Mouse (Mus musculus) heart, adult 2 months (tissue): ENCODE measurements around the gene Pid1. TPM values are rescaled to one million over a fixed set of nuclear protein-coding genes. Genes with fewer than 3 reads are reported as not detected.

Experiments
- DNase-seq, 2 experiments: peaks; one replicate each; pipeline ENCODE4 v3.0.0; 2021
- H3K27ac ChIP-seq: fragments of 200-600 bp; 2 replicates; pipeline ENCODE4 v1.8.1; 2022
- H3K27me3 ChIP-seq: fragments of 200-500 bp; 2 replicates; pipeline ENCODE4 v1.6.1; 2012; ENCODE audit warnings: mild to moderate bottlenecking, low read length, inconsistent platforms, mixed read lengths; ENCODE audit not compliant: control insufficient read depth, insufficient read depth
- H3K36me3 ChIP-seq: fragments of 200-500 bp; 2 replicates; pipeline ENCODE4 v1.6.1; 2012; ENCODE audit warnings: low read length, inconsistent platforms; ENCODE audit not compliant: control insufficient read depth, insufficient read depth
- H3K4me1 ChIP-seq: fragments of 200-500 bp; 2 replicates; pipeline ENCODE4 v1.6.1; 2011; ENCODE audit warnings: low read length; ENCODE audit not compliant: control insufficient read depth, insufficient read depth
- H3K4me3 ChIP-seq: fragments of 200-600 bp; 2 replicates; pipeline ENCODE4 v1.8.1; 2022
- H3K79me2 ChIP-seq: fragments of 200-500 bp; replicated peaks from 2 replicates; pipeline ENCODE4 v1.6.1; 2012; ENCODE audit warnings: mild to moderate bottlenecking, inconsistent platforms, low read length, moderate library complexity, mixed read lengths; ENCODE audit not compliant: control insufficient read depth, insufficient read depth
- H3K9ac ChIP-seq: fragments of 200-500 bp; 2 replicates; pipeline ENCODE4 v1.6.1; 2012; ENCODE audit warnings: low read depth, mild to moderate bottlenecking, control low read depth, inconsistent platforms, low read length, mixed read lengths
- CTCF ChIP-seq: fragments of 200-600 bp; IDR thresholded peaks from 2 replicates; pipeline ENCODE4 v1.8.1; 2022; ENCODE audit warnings: antibody characterized with exemption, mild to moderate bottlenecking, moderate library complexity
- EP300 ChIP-seq: fragments of 200-500 bp; IDR thresholded peaks from 2 replicates; pipeline ENCODE4 v1.6.1; 2011; ENCODE audit warnings: low read depth, low read length, control low read depth; ENCODE audit not compliant: insufficient read depth
- POLR2A ChIP-seq: fragments of 200-500 bp; IDR thresholded peaks from 2 replicates; pipeline ENCODE4 v1.6.1; 2011; ENCODE audit warnings: mild to moderate bottlenecking, low read depth, low read length, control low read depth; ENCODE audit not compliant: insufficient read depth
- WGBS: fragments of 180-500 bp; shearing (Covaris S2); methylation state at CpG from one replicate; pipeline ENCODE4 v1.1.7; 2018; 5-methylcytosine and 5-hydroxymethylcytosine counted together
- intact Hi-C: fragments of 180-260 bp; cut with DNase I; formaldehyde crosslinking; loops from one replicate; pipeline ENCODE4 v1.15.1; 2025
- polyA plus RNA-seq: library from polyadenylated mRNA; depleted of rRNA; stranded (reverse); fragments of >200 nt; gene quantifications from 2 replicates; pipeline ENCODE4 v1.2.3, GENCODE M21; 2012
- total RNA-seq, 2 experiments: library from RNA; stranded (reverse); gene quantifications; 2 replicates each; pipeline ENCODE4 v1.2.3; 2021

The Pid1 gene
- total and polyA plus RNA-seq, 3 experiments: 8.9 to 9.4 (median 9.1) TPM

GRCm38 (mm10) chr1:84278359-84279255 lies 85.4 kb downstream of the Pid1 start:
- H3K36me3 ChIP-seq: no peaks in the 10 kb centered on the region
- H3K4me1 ChIP-seq: no peaks in the 10 kb centered on the region; the same call in 1 of the 2 replicates
- no peaks in the 10 kb centered on the region for H3K79me2 ChIP-seq
- intact Hi-C loops: no loop called here
- no peak for TF ChIP-seq EP300
- TF ChIP-seq POLR2A: no peak
- TF ChIP-seq CTCF: no peak
- H3K27ac ChIP-seq: no peak overlapping the region
- no peaks in the 10 kb centered on the region for H3K27me3 ChIP-seq
- DNase-seq: no peak
- no peak overlapping the region for H3K4me3 ChIP-seq
- 79% methylated on average over 7 of the region's 7 CpGs for WGBS
- no peak overlapping the region for H3K9ac ChIP-seq

GRCm38 (mm10) chr1:84272951-84273350 lies 91.0 kb downstream of the Pid1 start:
- WGBS: 68% methylated on average over 4 of the region's 4 CpGs
- Histone ChIP-seq H3K4me1 (peaks cover 2% of the 10 kb centered on the region; the same call in 1 of the 2 replicates), H3K36me3 (no peaks in the 10 kb centered on the region), H3K9ac (no peak overlapping the region), H3K79me2 (no peaks in the 10 kb centered on the region), H3K4me3 (no peak overlapping the region), H3K27me3 (no peaks in the 10 kb centered on the region), H3K27ac (no peak overlapping the region)
- DNase-seq: no peak
- intact Hi-C loops: no loop called here
- no peak for TF ChIP-seq POLR2A
- TF ChIP-seq CTCF: no peak
- no peak for TF ChIP-seq EP300

GRCm38 (mm10) chr1:84271712-84272200 lies 92.2 kb downstream of the Pid1 start:
- no peak for DNase-seq
- Histone ChIP-seq H3K27ac (no peak overlapping the region), H3K79me2 (no peaks in the 10 kb centered on the region), H3K4me1 (peaks cover 2% of the 10 kb centered on the region; the same call in 1 of the 2 replicates), H3K4me3 (no peak overlapping the region), H3K27me3 (no peaks in the 10 kb centered on the region), H3K9ac (no peak overlapping the region), H3K36me3 (no peaks in the 10 kb centered on the region)
- TF ChIP-seq CTCF (no peak), POLR2A (no peak), EP300 (no peak)
- WGBS: 58% methylated on average over 2 of the region's 2 CpGs
- intact Hi-C loops: no loop called here

GRCm38 (mm10) chr1:84257656-84258055 lies 106.3 kb downstream of the Pid1 start:
- Histone ChIP-seq H3K27ac (no peak overlapping the region), H3K4me1 (peaks cover 3% of the 10 kb centered on the region), H3K27me3 (no peaks in the 10 kb centered on the region), H3K36me3 (no peaks in the 10 kb centered on the region), H3K4me3 (no peak overlapping the region), H3K9ac (no peak overlapping the region), H3K79me2 (no peaks in the 10 kb centered on the region)
- no peak for DNase-seq
- 87% methylated on average over 2 of the region's 2 CpGs for WGBS
- intact Hi-C loops: no loop called here
- TF ChIP-seq EP300: no peak
- TF ChIP-seq CTCF: no peak
- TF ChIP-seq POLR2A: no peak

GRCm38 (mm10) chr1:84254361-84254760 lies 109.6 kb downstream of the Pid1 start:
- intact Hi-C loops: no loop called here
- H3K4me1 ChIP-seq: peaks cover 4% of the 10 kb centered on the region
- no peak overlapping the region for H3K9ac ChIP-seq
- H3K79me2 ChIP-seq: no peaks in the 10 kb centered on the region
- no peak overlapping the region; the same call in 1 of the 2 replicates for H3K27ac ChIP-seq
- H3K27me3 ChIP-seq: no peaks in the 10 kb centered on the region
- TF ChIP-seq POLR2A (no peak), CTCF (no peak), EP300 (no peak)
- H3K4me3 ChIP-seq: no peak overlapping the region
- no peaks in the 10 kb centered on the region for H3K36me3 ChIP-seq
- 47% methylated on average over 5 of the region's 5 CpGs for WGBS
- DNase-seq: no peak

GRCm38 (mm10) chr1:84253838-84254237 lies 110.1 kb downstream of the Pid1 start:
- no peak overlapping the region for H3K9ac ChIP-seq
- 25% methylated on average over 3 of the region's 3 CpGs for WGBS
- peaks cover 4% of the 10 kb centered on the region for H3K4me1 ChIP-seq
- H3K79me2 ChIP-seq: no peaks in the 10 kb centered on the region
- intact Hi-C loops: no loop called here
- TF ChIP-seq EP300 (no peak), POLR2A (no peak), CTCF (no peak)
- no peaks in the 10 kb centered on the region for H3K27me3 ChIP-seq
- no peak for DNase-seq
- H3K4me3 ChIP-seq: no peak overlapping the region
- no peaks in the 10 kb centered on the region for H3K36me3 ChIP-seq
- H3K27ac ChIP-seq: no peak overlapping the region; the same call in 1 of the 2 replicates
